Mouse (Mus musculus): Measurements from ENCODE around the gene Leng1. TPM values are rescaled to one million over a fixed set of nuclear protein-coding genes. Genes with fewer than 3 reads are reported as not detected.
A peak's percentile ranks its signal among the peaks of the same experiment; 100 is the strongest.

Leng1 gene
- polyA plus RNA-seq, 2 experiments, result 3.3 to 4.3 TPM

- H3K27me3 ChIP-seq (ENCODE audit: control insufficient read depth, insufficient read depth, low read length), result no peaks in the 10 kb centered on the region
- H3K4me3 ChIP-seq (ENCODE audit: insufficient read depth in 1 of 2, low read depth in 2 of 2, low read length in 2 of 2), result peak overlapping the region; percentile 77 to 88
- peak overlapping the region; percentile 55 for H3K27ac ChIP-seq
- H3K9ac ChIP-seq (replicated peaks), result peak overlapping the region; percentile 81
- H3K9me3 ChIP-seq (ENCODE audit: control insufficient read depth, low read length), result no peaks in the 10 kb centered on the region
- ATAC-seq (ENCODE audit: insufficient read depth) (peak; percentile 40), DNase-seq (ENCODE audit: low read depth in 3 of 3, low spot score in 3 of 3) (peak; percentile 56 to 72 (median 57))
- TF ChIP-seq EP300 (IDR thresholded peaks at IDR 0.05; ENCODE audit: low read depth) (no peak), CTCF (IDR thresholded peaks at IDR 0.05; ENCODE audit: low read depth) (no peak)
- under 1% methylated on average over 52 of the region's 55 CpGs for WGBS (ENCODE audit: insufficient replicate concordance)
- H3K36me3 ChIP-seq (replicated peaks; ENCODE audit: control insufficient read depth, insufficient read depth, low read depth), result no peaks in the 10 kb centered on the region; the same call in 1 of the 2 replicates
- peaks cover 4 to 11% of the 10 kb centered on the region in 2 experiments; a peak in 3 of 4 replicates for H3K4me1 ChIP-seq (replicated peaks; ENCODE audit: control insufficient read depth in 2 of 2, insufficient read depth in 2 of 2, low read length in 1 of 2)
- H3K4me2 ChIP-seq (ENCODE audit: low read depth), result peak overlapping the region; percentile 95
These were observed 28.7 kb upstream of the Leng1 start for GRCm38 (mm10) chr7:3694076-3694948.

- peak overlapping the region; percentile 77 to 88 for H3K4me3 ChIP-seq (ENCODE audit: insufficient read depth in 1 of 2, low read depth in 2 of 2, low read length in 2 of 2)
- no peak for ATAC-seq (ENCODE audit: insufficient read depth)
- 0% methylated on average over 18 of the region's 18 CpGs for WGBS (ENCODE audit: insufficient replicate concordance)
These were observed 28.1 kb upstream of the Leng1 start for GRCm38 (mm10) chr7:3693809-3694075.

DNA sequence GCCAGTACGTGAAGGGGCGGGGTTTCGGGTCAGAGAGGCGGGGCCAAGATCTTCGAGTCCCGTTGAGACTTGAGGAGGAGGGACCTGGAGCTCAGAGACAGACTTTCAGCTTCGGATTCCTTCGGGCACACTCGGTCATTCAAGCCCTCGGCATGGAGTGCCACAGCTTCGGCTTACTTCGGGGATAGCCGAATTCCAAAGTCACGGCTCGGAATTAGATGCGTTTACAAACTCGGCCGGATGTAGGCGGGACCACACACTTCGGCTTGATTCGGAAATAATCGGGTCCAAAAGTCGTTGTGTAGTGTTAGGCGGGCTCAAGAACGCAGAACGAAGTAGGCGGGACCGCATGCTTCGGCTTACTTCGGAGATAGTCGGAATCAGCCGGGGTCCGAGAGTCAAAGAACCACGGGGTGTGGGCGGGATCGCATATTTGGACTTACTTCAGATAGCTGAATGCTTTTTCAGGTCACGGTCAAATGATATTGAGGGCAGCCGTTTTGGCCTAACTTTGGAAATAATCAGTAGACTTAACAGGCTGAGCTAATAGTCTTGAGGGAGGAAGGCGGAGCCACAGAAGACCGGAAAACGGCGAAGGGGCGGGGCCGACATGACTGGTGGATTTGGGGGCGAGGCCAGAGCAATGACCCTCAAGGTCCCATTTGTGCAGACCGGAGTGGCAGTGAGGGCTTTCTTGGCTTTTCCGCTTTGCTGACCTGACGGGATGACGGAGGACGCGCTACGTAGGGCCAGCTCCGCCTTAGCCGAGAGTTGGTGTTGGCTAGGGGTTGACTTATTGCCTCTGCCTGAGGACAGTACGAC, 27.6 kb upstream of the Leng1 start, which contains the start of gene Mboat7:
Gene Mboat7, minus strand, starts transcription at position 537 of the 822 bp plus-strand sequence.
- H3K4me1 ChIP-seq (replicated peaks; ENCODE audit: control insufficient read depth in 2 of 2, insufficient read depth in 2 of 2, low read length in 1 of 2), result peaks cover 4 to 11% of the 10 kb centered on the region in 2 experiments; a peak in 3 of 4 replicates
- H3K4me3 ChIP-seq (ENCODE audit: insufficient read depth in 1 of 2, low read depth in 2 of 2, low read length in 2 of 2), result peak within 1 kb of the TSS; percentile 77 to 88
- H3K27me3 ChIP-seq (ENCODE audit: control insufficient read depth, insufficient read depth, low read length), result no peaks in the 10 kb centered on the region
- under 1% methylated on average over 55 of the region's 55 CpGs for WGBS (ENCODE audit: insufficient replicate concordance)
- peak; percentile 87 to 93 (median 89) for DNase-seq (ENCODE audit: low read depth in 3 of 3, low spot score in 3 of 3)
- H3K9me3 ChIP-seq (ENCODE audit: control insufficient read depth, low read length), result no peaks in the 10 kb centered on the region
- peak within 1 kb of the TSS; percentile 81 for H3K9ac ChIP-seq (replicated peaks)
- ATAC-seq (ENCODE audit: insufficient read depth), result peak; percentile 82
- H3K27ac ChIP-seq, result peak within 1 kb of the TSS; percentile 74
- peak within 1 kb of the TSS; percentile 95 for H3K4me2 ChIP-seq (ENCODE audit: low read depth)
- TF ChIP-seq CTCF (IDR thresholded peaks at IDR 0.05; ENCODE audit: low read depth) (no peak), EP300 (IDR thresholded peaks at IDR 0.05; ENCODE audit: low read depth) (no peak)
- H3K36me3 ChIP-seq (replicated peaks; ENCODE audit: control insufficient read depth, insufficient read depth, low read depth), result no peaks in the 10 kb centered on the region; the same call in 1 of the 2 replicates

More at GRCm38 (mm10) chr7:3693809-3694075, 28.1 kb upstream of the Leng1 start:
- peak overlapping the region; percentile 81 for H3K9ac ChIP-seq (replicated peaks)
- peak overlapping the region; percentile 55 for H3K27ac ChIP-seq
- no peak for DNase-seq (ENCODE audit: low read depth in 3 of 3, low spot score in 3 of 3)
- H3K9me3 ChIP-seq (ENCODE audit: control insufficient read depth, low read length), result no peaks in the 10 kb centered on the region
- H3K27me3 ChIP-seq (ENCODE audit: control insufficient read depth, insufficient read depth, low read length), result no peaks in the 10 kb centered on the region
- peaks cover 4 to 11% of the 10 kb centered on the region in 2 experiments; a peak in 3 of 4 replicates for H3K4me1 ChIP-seq (replicated peaks; ENCODE audit: control insufficient read depth in 2 of 2, insufficient read depth in 2 of 2, low read length in 1 of 2)
- peak overlapping the region; percentile 95 for H3K4me2 ChIP-seq (ENCODE audit: low read depth)
- TF ChIP-seq EP300 (IDR thresholded peaks at IDR 0.05; ENCODE audit: low read depth) (no peak), CTCF (IDR thresholded peaks at IDR 0.05; ENCODE audit: low read depth) (no peak)
- no peaks in the 10 kb centered on the region; the same call in 1 of the 2 replicates for H3K36me3 ChIP-seq (replicated peaks; ENCODE audit: control insufficient read depth, insufficient read depth, low read depth)

DNA sequence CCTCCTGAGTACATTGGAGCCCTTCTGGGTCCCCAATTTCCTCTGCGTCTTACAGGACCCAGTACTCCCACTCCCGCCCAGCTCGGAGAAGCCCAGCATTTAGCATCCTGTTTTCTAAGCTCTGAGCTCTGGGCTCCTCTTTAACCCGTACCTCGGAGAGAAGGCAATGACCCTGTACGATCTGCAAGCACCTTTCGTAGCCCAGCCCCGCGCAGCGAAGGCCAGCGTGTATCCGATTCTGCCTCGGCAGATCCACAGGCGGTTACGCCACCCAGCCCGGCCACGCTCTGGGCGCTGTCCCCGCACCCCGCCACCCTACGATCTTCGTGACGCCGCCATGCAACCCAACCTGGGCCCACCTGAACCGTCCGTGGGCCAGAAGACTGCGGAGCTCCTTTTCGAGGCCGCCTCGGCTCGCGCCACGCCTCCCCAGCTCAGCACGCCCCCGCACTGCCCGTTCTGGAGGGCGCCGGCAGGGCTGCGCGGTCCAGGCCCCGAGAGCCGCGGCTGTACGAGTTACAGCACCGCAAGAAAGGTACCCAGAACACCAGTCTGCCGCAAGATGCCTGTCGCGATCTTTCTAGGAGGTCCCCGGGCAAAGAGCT, 26.8 kb upstream of the Leng1 start, which contains the start of gene Tsen34:
Gene Tsen34, plus strand, starts transcription at position 482 of the 605 bp plus-strand sequence.
- ATAC-seq (ENCODE audit: insufficient read depth), result no peak

More for the DNA sequence above, 26.8 kb upstream of the Leng1 start, which contains the start of gene Tsen34:
- H3K4me3 ChIP-seq (ENCODE audit: insufficient read depth in 1 of 2, low read depth in 2 of 2, low read length in 2 of 2), result peak within 1 kb of the TSS; percentile 77 to 88
- H3K36me3 ChIP-seq (replicated peaks; ENCODE audit: control insufficient read depth, insufficient read depth, low read depth), result no peaks in the 10 kb centered on the region
- peak within 1 kb of the TSS; percentile 95 for H3K4me2 ChIP-seq (ENCODE audit: low read depth)
- peak within 1 kb of the TSS; percentile 74 for H3K27ac ChIP-seq
- DNase-seq (ENCODE audit: low read depth in 3 of 3, low spot score in 3 of 3), result no peak
- H3K9ac ChIP-seq (replicated peaks), result peak within 1 kb of the TSS; percentile 81
- H3K9me3 ChIP-seq (ENCODE audit: control insufficient read depth, low read length), result no peaks in the 10 kb centered on the region
- WGBS (ENCODE audit: insufficient replicate concordance), result under 1% methylated on average over 49 of the region's 49 CpGs
- H3K27me3 ChIP-seq (ENCODE audit: control insufficient read depth, insufficient read depth, low read length), result no peaks in the 10 kb centered on the region
- H3K4me1 ChIP-seq (replicated peaks; ENCODE audit: control insufficient read depth in 2 of 2, insufficient read depth in 2 of 2, low read length in 1 of 2), result peaks cover 4 to 11% of the 10 kb centered on the region in 2 experiments; a peak in 3 of 4 replicates
- TF ChIP-seq EP300 (IDR thresholded peaks at IDR 0.05; ENCODE audit: low read depth) (no peak), CTCF (IDR thresholded peaks at IDR 0.05; ENCODE audit: low read depth) (no peak; the same call in 1 of the 2 replicates)
